Mouse (Mus musculus): ENCODE measurements around the gene Vtcn1. TPM values are rescaled to one million over a fixed set of nuclear protein-coding genes. Genes with fewer than 3 reads are reported as not detected.

Gene Vtcn1
- total RNA-seq, 1 experiment, result 0.31 TPM

GRCm38 (mm10) chr3:100857139-100857538 is 31.9 kb downstream of the Vtcn1 start:
- in situ Hi-C loops (cut with MboI; ENCODE audit: low sequenced_read_pairs in 2 of 2, unreplicated experiment in 2 of 2), result no loop called here
- H3K36me3 ChIP-seq (ENCODE audit: control insufficient read depth, insufficient read depth, low read length, poor library complexity, severe bottlenecking), result no peaks in the 10 kb centered on the region

GRCm38 (mm10) chr3:100858334-100859002 is 33.2 kb downstream of the Vtcn1 start:
- Histone ChIP-seq H3K4me3 (ENCODE audit: insufficient read depth in 1 of 2, low read depth in 1 of 2, low read length in 2 of 2, poor library complexity in 1 of 2, severe bottlenecking in 1 of 2) (no peak overlapping the region), H3K4me1 (ENCODE audit: control insufficient read depth in 2 of 2, insufficient read depth in 2 of 2, low read length in 2 of 2, poor library complexity in 1 of 2) (peaks cover 0 to 8% of the 10 kb centered on the region in 2 experiments; a peak in 1 of 4 replicates), H3K9ac (ENCODE audit: insufficient read depth, low read depth, low read length, poor library complexity, severe bottlenecking) (no peak overlapping the region), H3K9me3 (ENCODE audit: control insufficient read depth, insufficient read depth, low read depth, low read length) (no peaks in the 10 kb centered on the region), H3K36me3 (ENCODE audit: control insufficient read depth, insufficient read depth, low read length, poor library complexity, severe bottlenecking) (no peaks in the 10 kb centered on the region), H3K27ac (ENCODE audit: insufficient read depth, low read depth, low read length, poor library complexity, severe bottlenecking) (no peak overlapping the region)
- TF ChIP-seq HCFC1 (IDR thresholded peaks at IDR 0.05; ENCODE audit: borderline replicate concordance, insufficient read depth, low read length), result no peak
- TF ChIP-seq ZNF384 (IDR thresholded peaks at IDR 0.05; ENCODE audit: low read depth, low read length), result no peak
- no peak for TF ChIP-seq CHD2 (IDR thresholded peaks at IDR 0.05; ENCODE audit: low read depth, low read length)
- no peak for TF ChIP-seq MAFK (IDR thresholded peaks at IDR 0.05; ENCODE audit: insufficient read depth, low read depth, low read length)
- TF ChIP-seq ZC3H11A (IDR thresholded peaks at IDR 0.05; ENCODE audit: borderline replicate concordance, low read depth, low read length), result no peak
- DNase-seq (ENCODE audit: low read depth, low spot score), result no peak
- in situ Hi-C loops (cut with MboI; ENCODE audit: low sequenced_read_pairs in 2 of 2, unreplicated experiment in 2 of 2), result no loop called here

More at GRCm38 (mm10) chr3:100857139-100857538, 31.9 kb downstream of the Vtcn1 start:
- DNase-seq (ENCODE audit: low read depth, low spot score), result no peak
- Histone ChIP-seq H3K9ac (ENCODE audit: insufficient read depth, low read depth, low read length, poor library complexity, severe bottlenecking) (no peak overlapping the region), H3K27ac (ENCODE audit: insufficient read depth, low read depth, low read length, poor library complexity, severe bottlenecking) (no peak overlapping the region), H3K4me3 (ENCODE audit: insufficient read depth in 1 of 2, low read depth in 1 of 2, low read length in 2 of 2, poor library complexity in 1 of 2, severe bottlenecking in 1 of 2) (no peak overlapping the region), H3K4me1 (ENCODE audit: control insufficient read depth in 2 of 2, insufficient read depth in 2 of 2, low read length in 2 of 2, poor library complexity in 1 of 2) (peaks cover 0 to 8% of the 10 kb centered on the region in 2 experiments; a peak in 1 of 4 replicates), H3K9me3 (ENCODE audit: control insufficient read depth, insufficient read depth, low read depth, low read length) (no peaks in the 10 kb centered on the region)
- TF ChIP-seq HCFC1 (IDR thresholded peaks at IDR 0.05; ENCODE audit: borderline replicate concordance, insufficient read depth, low read length) (no peak), CHD2 (IDR thresholded peaks at IDR 0.05; ENCODE audit: low read depth, low read length) (no peak), MAFK (IDR thresholded peaks at IDR 0.05; ENCODE audit: insufficient read depth, low read depth, low read length) (no peak), ZC3H11A (IDR thresholded peaks at IDR 0.05; ENCODE audit: borderline replicate concordance, low read depth, low read length) (no peak), ZNF384 (IDR thresholded peaks at IDR 0.05; ENCODE audit: low read depth, low read length) (no peak)

DNA sequence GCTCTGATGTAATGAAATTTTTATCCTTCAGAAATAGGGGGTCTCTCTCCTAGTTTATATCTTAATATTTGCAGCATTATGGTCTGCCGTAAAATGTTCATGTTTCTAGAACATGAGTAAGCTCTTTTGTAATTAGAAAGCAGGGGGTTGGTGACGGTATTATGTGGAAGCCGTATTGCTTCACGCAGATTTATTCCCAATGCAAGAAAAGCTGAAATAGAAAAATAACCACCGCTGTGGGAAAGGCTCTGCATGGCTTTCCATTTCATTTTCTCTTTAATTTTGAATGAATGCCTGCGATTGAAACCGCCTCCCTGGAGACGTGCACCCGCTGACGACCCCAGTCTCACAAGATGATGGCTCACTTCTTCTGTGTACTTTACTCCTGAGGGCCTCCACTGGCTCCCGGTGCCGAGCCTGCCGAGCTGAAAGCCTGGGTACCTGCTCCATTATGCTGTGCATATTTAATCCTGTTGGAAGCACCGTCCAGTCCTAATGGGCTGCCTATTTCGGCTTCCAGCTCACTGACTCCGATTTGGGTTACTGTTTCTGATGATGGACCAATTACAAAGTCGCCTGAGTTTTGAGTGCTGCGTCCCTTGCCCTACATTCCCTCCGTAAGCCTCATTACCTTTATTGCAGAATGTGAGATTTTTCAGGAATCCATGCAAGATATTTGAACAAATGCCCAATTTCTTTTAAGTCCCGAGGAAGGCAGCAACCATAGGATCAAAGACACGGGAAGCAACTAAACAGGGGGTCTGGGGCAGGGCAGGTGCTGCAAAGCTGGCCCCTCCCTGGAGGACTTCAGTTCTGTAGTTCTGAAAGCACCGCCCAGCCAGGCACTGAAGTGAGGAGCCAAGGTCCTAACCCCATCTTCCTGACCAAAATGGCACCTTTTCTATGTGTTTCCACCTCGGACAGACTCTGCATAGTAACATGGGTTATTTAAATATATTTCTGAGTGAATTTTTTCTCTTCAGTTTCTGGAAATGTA is 36.3 kb downstream of the Vtcn1 start:
- Histone ChIP-seq H3K9me3 (ENCODE audit: control insufficient read depth, insufficient read depth, low read depth, low read length) (no peaks in the 10 kb centered on the region), H3K36me3 (ENCODE audit: control insufficient read depth, insufficient read depth, low read length, poor library complexity, severe bottlenecking) (no peaks in the 10 kb centered on the region), H3K4me3 (ENCODE audit: insufficient read depth in 1 of 2, low read depth in 1 of 2, low read length in 2 of 2, poor library complexity in 1 of 2, severe bottlenecking in 1 of 2) (no peak overlapping the region), H3K9ac (ENCODE audit: insufficient read depth, low read depth, low read length, poor library complexity, severe bottlenecking) (no peak overlapping the region), H3K4me1 (ENCODE audit: control insufficient read depth in 2 of 2, insufficient read depth in 2 of 2, low read length in 2 of 2, poor library complexity in 1 of 2) (peaks cover 0 to 5% of the 10 kb centered on the region in 2 experiments; a peak in 1 of 4 replicates), H3K27ac (ENCODE audit: insufficient read depth, low read depth, low read length, poor library complexity, severe bottlenecking) (no peak overlapping the region)
- in situ Hi-C loops (cut with MboI; ENCODE audit: low sequenced_read_pairs in 2 of 2, unreplicated experiment in 2 of 2), result no loop called here
- no peak for TF ChIP-seq HCFC1 (IDR thresholded peaks at IDR 0.05; ENCODE audit: borderline replicate concordance, insufficient read depth, low read length)
- TF ChIP-seq MAFK (IDR thresholded peaks at IDR 0.05; ENCODE audit: insufficient read depth, low read depth, low read length), result no peak
- no peak for TF ChIP-seq CHD2 (IDR thresholded peaks at IDR 0.05; ENCODE audit: low read depth, low read length)
- TF ChIP-seq ZC3H11A (IDR thresholded peaks at IDR 0.05; ENCODE audit: borderline replicate concordance, low read depth, low read length), result no peak
- no peak for TF ChIP-seq ZNF384 (IDR thresholded peaks at IDR 0.05; ENCODE audit: low read depth, low read length)
- DNase-seq (ENCODE audit: low read depth, low spot score), result no peak

DNA sequence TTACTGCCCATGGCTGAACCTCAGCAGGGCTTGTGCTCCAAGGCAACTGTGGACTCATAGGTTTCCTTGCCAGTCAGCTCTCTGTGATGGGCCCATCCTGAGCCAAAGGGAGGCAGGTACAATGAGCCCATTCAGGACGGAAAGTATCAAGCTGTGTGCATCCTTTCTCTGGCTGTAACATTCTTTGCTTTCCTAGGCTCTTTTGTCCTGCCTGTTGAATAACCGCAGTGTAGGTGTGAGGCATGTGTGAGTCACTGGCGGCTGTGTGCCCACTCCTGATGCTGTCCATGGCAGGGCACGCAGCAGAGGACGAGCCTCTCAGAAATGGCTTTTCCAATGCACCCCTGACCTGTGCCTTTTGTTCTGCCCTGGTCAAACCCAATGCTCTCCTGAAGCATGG is 41.7 kb downstream of the Vtcn1 start:
- H3K4me1 ChIP-seq (ENCODE audit: control insufficient read depth in 2 of 2, insufficient read depth in 2 of 2, low read length in 2 of 2, poor library complexity in 1 of 2), result peaks cover 0 to 4% of the 10 kb centered on the region in 2 experiments; a peak in 1 of 4 replicates
- no peak for TF ChIP-seq MAFK (IDR thresholded peaks at IDR 0.05; ENCODE audit: insufficient read depth, low read depth, low read length)
- TF ChIP-seq ZNF384 (IDR thresholded peaks at IDR 0.05; ENCODE audit: low read depth, low read length), result no peak
- no peak for TF ChIP-seq CHD2 (IDR thresholded peaks at IDR 0.05; ENCODE audit: low read depth, low read length)
- H3K27ac ChIP-seq (ENCODE audit: insufficient read depth, low read depth, low read length, poor library complexity, severe bottlenecking), result no peak overlapping the region
- no peak for DNase-seq (ENCODE audit: low read depth, low spot score)
- no peak overlapping the region for H3K9ac ChIP-seq (ENCODE audit: insufficient read depth, low read depth, low read length, poor library complexity, severe bottlenecking)
- no peaks in the 10 kb centered on the region for H3K9me3 ChIP-seq (ENCODE audit: control insufficient read depth, insufficient read depth, low read depth, low read length)
- in situ Hi-C loops (cut with MboI; ENCODE audit: low sequenced_read_pairs in 2 of 2, unreplicated experiment in 2 of 2), result no loop called here
- H3K4me3 ChIP-seq (ENCODE audit: insufficient read depth in 1 of 2, low read depth in 1 of 2, low read length in 2 of 2, poor library complexity in 1 of 2, severe bottlenecking in 1 of 2), result no peak overlapping the region
- no peaks in the 10 kb centered on the region for H3K36me3 ChIP-seq (ENCODE audit: control insufficient read depth, insufficient read depth, low read length, poor library complexity, severe bottlenecking)

All from ES-E14 (cell line).